Mouse (Mus musculus) CH12.LX (cell line): ENCODE data around the gene Fkbp11. TPM values are rescaled to one million over a fixed set of nuclear protein-coding genes. Genes with fewer than 3 reads are reported as not detected.

Experiments used
- DNase-seq: peaks from one replicate; pipeline ENCODE4 v3.0.0-alpha.2; 2013; ENCODE audit errors: extremely low read depth
- H3K27ac ChIP-seq: 2 replicates; pipeline ENCODE4 v1.5.1; 2012; ENCODE audit warnings: low read depth, mild to moderate bottlenecking, control low read depth, moderate library complexity; ENCODE audit not compliant: insufficient read depth
- H3K27me3 ChIP-seq: replicated peaks from 2 replicates; pipeline ENCODE3; 2012; ENCODE audit warnings: inconsistent platforms
- H3K36me3 ChIP-seq, 2 experiments: replicated peaks in 1 of 2; 2 replicates each; pipeline versions ENCODE3 to v1.6.1; 2012; ENCODE audit warnings: inconsistent platforms in 1 of 2, low read length in 1 of 2, mild to moderate bottlenecking in 1 of 2, mixed read lengths in 1 of 2, moderate library complexity in 1 of 2; ENCODE audit not compliant: control insufficient read depth in 1 of 2, insufficient read depth in 1 of 2
- H3K4me1 ChIP-seq, 2 experiments: 2 replicates each; pipeline ENCODE4 v1.6.1; 2012; ENCODE audit warnings: inconsistent platforms in 1 of 2, moderate library complexity in 1 of 2; ENCODE audit not compliant: insufficient read depth in 2 of 2, control insufficient read depth in 1 of 2
- H3K4me2 ChIP-seq: 2 replicates; pipeline ENCODE4 v1.6.1; 2012; ENCODE audit warnings: low read depth, mild to moderate bottlenecking, control low read depth; ENCODE audit not compliant: poor library complexity, insufficient read depth, severe bottlenecking
- H3K4me3 ChIP-seq, 3 experiments: fragments of 150-350 bp in 1 of 3; sonication (generic) in 1 of 3; replicated peaks in 1 of 3; 2 replicates each; pipeline versions ENCODE3 to v1.5.1; 2011 to 2012; ENCODE audit warnings: low read depth in 2 of 3, low read length in 2 of 3, mild to moderate bottlenecking in 2 of 3, moderate library complexity in 2 of 3, control low read depth in 1 of 3, improper control_type of control experiment in 1 of 3, inconsistent platforms in 1 of 3, mixed read lengths in 1 of 3; ENCODE audit not compliant: poor library complexity in 1 of 3
- H3K79me2 ChIP-seq: replicated peaks from 2 replicates; pipeline ENCODE4 v1.6.1; 2012; ENCODE audit warnings: mild to moderate bottlenecking, moderate library complexity; ENCODE audit not compliant: control insufficient read depth, poor library complexity, insufficient read depth, severe bottlenecking; ENCODE audit errors: extremely low read depth
- H3K9ac ChIP-seq: 2 replicates; pipeline ENCODE4 v1.6.1; 2012; ENCODE audit warnings: low read depth, mild to moderate bottlenecking, control low read depth, moderate library complexity; ENCODE audit not compliant: insufficient read depth
- H3K9me3 ChIP-seq: replicated peaks from 2 replicates; pipeline ENCODE3; 2012; ENCODE audit warnings: low read length, inconsistent platforms, mixed read lengths
- CHD2 ChIP-seq: IDR thresholded peaks from 2 replicates; pipeline ENCODE4 v1.6.1; 2011; ENCODE audit warnings: low read length, improper control_type of control experiment
- ETS1 ChIP-seq: conservative IDR thresholded peaks from 2 replicates; pipeline ENCODE4 v1.6.1; 2012; ENCODE audit warnings: low read depth, mild to moderate bottlenecking, inconsistent platforms, low read length, improper control_type of control experiment, moderate library complexity
- HCFC1 ChIP-seq: IDR thresholded peaks from 2 replicates; pipeline ENCODE4 v1.6.1; 2012; ENCODE audit warnings: low read depth, mild to moderate bottlenecking, inconsistent platforms, low read length, improper control_type of control experiment
- JUND ChIP-seq: conservative IDR thresholded peaks from 2 replicates; pipeline ENCODE4 v1.6.1; 2011; ENCODE audit warnings: low read depth, low read length, improper control_type of control experiment
- KAT2A ChIP-seq: IDR thresholded peaks from 2 replicates; pipeline ENCODE4 v1.6.1; 2012; ENCODE audit warnings: low read length, improper control_type of control experiment, inconsistent platforms; ENCODE audit not compliant: insufficient replicate concordance
- MAFK ChIP-seq: IDR thresholded peaks from 2 replicates; pipeline ENCODE4 v1.6.1; 2011; ENCODE audit warnings: low read length, improper control_type of control experiment; ENCODE audit not compliant: insufficient replicate concordance
- MAZ ChIP-seq: IDR thresholded peaks from 2 replicates; pipeline ENCODE4 v1.6.1; 2012; ENCODE audit warnings: low read depth, mild to moderate bottlenecking, inconsistent platforms, low read length, improper control_type of control experiment, moderate library complexity
- MXI1 ChIP-seq: IDR thresholded peaks from 2 replicates; pipeline ENCODE4 v1.6.1; 2011; ENCODE audit warnings: mild to moderate bottlenecking, low read depth, low read length, improper control_type of control experiment
- MYC ChIP-seq: IDR thresholded peaks from 2 replicates; pipeline ENCODE4 v1.6.1; 2011; ENCODE audit warnings: low read depth, mild to moderate bottlenecking, improper control_type of control experiment, low read length
- RAD21 ChIP-seq: IDR thresholded peaks from 2 replicates; pipeline ENCODE4 v1.6.1; 2011; ENCODE audit warnings: low read depth, mild to moderate bottlenecking, low read length, improper control_type of control experiment, moderate library complexity
- SIN3A ChIP-seq: IDR thresholded peaks from 2 replicates; pipeline ENCODE4 v1.6.1; 2012; ENCODE audit warnings: low read length, improper control_type of control experiment, inconsistent platforms
- SMC3 ChIP-seq: IDR thresholded peaks from 2 replicates; pipeline ENCODE4 v1.6.1; 2011; ENCODE audit warnings: low read depth, low read length, improper control_type of control experiment
- TBP ChIP-seq: conservative IDR thresholded peaks from 2 replicates; pipeline ENCODE4 v1.6.1; 2011; ENCODE audit warnings: low read depth, low read length, improper control_type of control experiment
- TCF12 ChIP-seq: IDR thresholded peaks from 2 replicates; pipeline ENCODE4 v1.6.1; 2014; ENCODE audit warnings: low read depth, mild to moderate bottlenecking, inconsistent platforms, low read length, improper control_type of control experiment
- UBTF ChIP-seq: IDR thresholded peaks from 2 replicates; pipeline ENCODE4 v1.6.1; 2012; ENCODE audit warnings: low read depth, mild to moderate bottlenecking, inconsistent platforms, low read length, improper control_type of control experiment, moderate library complexity
- USF1 ChIP-seq: IDR thresholded peaks from 2 replicates; pipeline ENCODE4 v1.6.1; 2014; ENCODE audit warnings: low read depth, mild to moderate bottlenecking, inconsistent platforms, low read length, improper control_type of control experiment
- USF2 ChIP-seq: conservative IDR thresholded peaks from 2 replicates; pipeline ENCODE4 v1.6.1; 2011; ENCODE audit warnings: low read depth, low read length, improper control_type of control experiment
- ZKSCAN1 ChIP-seq: IDR thresholded peaks from 2 replicates; pipeline ENCODE4 v1.6.1; 2012; ENCODE audit warnings: low read depth, inconsistent platforms, low read length, improper control_type of control experiment, borderline replicate concordance
- dilution Hi-C: fragments of 300-500 bp; cut with MboI; formaldehyde crosslinking; loops from 2 replicates; pipeline ENCODE4 v1.14.3; 2020; ENCODE audit warnings: low sequenced_read_pairs; ENCODE audit not compliant: extremely low pct_unique_long_range_greater_than_20kb, extremely low pct_ligation_motif_present
- in situ Hi-C: fragments of 300-500 bp; cut with MboI; formaldehyde crosslinking; loops from 3 replicates; pipeline ENCODE4 v1.14.3; 2019; ENCODE audit warnings: low sequenced_read_pairs, low pct_ligation_motif_present, low pct_unique_long_range_greater_than_20kb, mixed read lengths
- polyA plus RNA-seq: library from polyadenylated mRNA; unstranded; fragments of >175 nt; gene quantifications from 2 replicates; pipeline ENCODE4 v1.2.1, GENCODE M21; 2012; ENCODE audit warnings: low read depth; ENCODE audit not compliant: insufficient read length
- total RNA-seq, 2 experiments: library from RNA; depleted of rRNA; stranded (reverse); fragments of 300-350 nt in 1 of 2; fragments of >200 nt in 1 of 2; gene quantifications; 2 replicates each; pipeline ENCODE4 v1.2.3; 2012 to 2014

Gene Fkbp11
- total and polyA plus RNA-seq, 3 experiments, result 21.0 to 75.0 (median 22.2) TPM

GRCm38 (mm10) chr15:98717301-98717700, 10.7 kb downstream of the Fkbp11 start:
- H3K27me3 ChIP-seq, result no peaks in the 10 kb centered on the region
- dilution Hi-C loops (no loop called here), in situ Hi-C loops (no loop called here)
- H3K9ac ChIP-seq, result no peak overlapping the region
- H3K4me2 ChIP-seq, result no peak overlapping the region
- no peaks in the 10 kb centered on the region for H3K4me1 ChIP-seq
- H3K4me3 ChIP-seq, result no peak overlapping the region
- DNase-seq, result no peak
- H3K9me3 ChIP-seq, result no peaks in the 10 kb centered on the region
- H3K27ac ChIP-seq, result no peak overlapping the region
- H3K79me2 ChIP-seq, result no peaks in the 10 kb centered on the region
- H3K36me3 ChIP-seq, result no peaks in the 10 kb centered on the region
- no peak for TF ChIP-seq ETS1
- no peak for TF ChIP-seq MAZ
- TF ChIP-seq UBTF, result no peak
- no peak for TF ChIP-seq MAFK
- TF ChIP-seq TBP, result no peak
- TF ChIP-seq SMC3, result no peak
- no peak for TF ChIP-seq MXI1
- TF ChIP-seq MYC, result no peak
- no peak for TF ChIP-seq CHD2
- TF ChIP-seq TCF12, result no peak
- no peak for TF ChIP-seq HCFC1
- no peak for TF ChIP-seq KAT2A
- no peak for TF ChIP-seq ZKSCAN1
- no peak for TF ChIP-seq USF1
- no peak for TF ChIP-seq SIN3A

- Histone ChIP-seq H3K9me3 (no peaks in the 10 kb centered on the region), H3K27me3 (peaks cover 10% of the 10 kb centered on the region), H3K36me3 (no peaks in the 10 kb centered on the region), H3K79me2 (no peaks in the 10 kb centered on the region), H3K9ac (no peak overlapping the region), H3K4me3 (no peak overlapping the region), H3K27ac (no peak overlapping the region), H3K4me1 (peaks cover 0 to 6% of the 10 kb centered on the region in 2 experiments; a peak in 1 of 4 replicates), H3K4me2 (no peak overlapping the region)
- DNase-seq, result no peak
- dilution Hi-C loops (no loop called here), in situ Hi-C loops (no loop called here)
- TF ChIP-seq TBP, result no peak
- TF ChIP-seq JUND, result no peak
- no peak for TF ChIP-seq ETS1
- no peak for TF ChIP-seq USF2
- TF ChIP-seq RAD21, result no peak
- TF ChIP-seq UBTF, result no peak
These were observed 13.8 kb downstream of the Fkbp11 start for GRCm38 (mm10) chr15:98714230-98714652.
